24 mouse cellular contexts compared by ENCODE assay signal in genomic region chrX:111640616-111641015, GRCm38 (mm10). TPM values are rescaled to one million over a fixed set of nuclear protein-coding genes. Genes with fewer than 3 reads are reported as not detected.
DNase-seq lines count a peak whose midpoint lies in the region; ATAC-seq and TF ChIP-seq lines count a peak whose summit lies in the region.
"Had no signal": no experiment of that assay in that cellular context is flagged by ENCODE, and none has a peak within 500 bp of the region (broad histone marks: within the 10 kb centered on the region; RNA-seq: fewer than 3 reads in every experiment).

No protein-coding gene starts in this region.

- no peak for TF ChIP-seq CTCF in kidney, adult 2 months (conservative IDR thresholded peaks at IDR 0.05; ENCODE audit: insufficient read depth, insufficient read length, low read depth, low read length)
- no peak for TF ChIP-seq CTCF in liver, adult 2 months (IDR thresholded peaks at IDR 0.05; ENCODE audit: low read depth, low read length)
- no peak for TF ChIP-seq CTCF in liver, postnatal 0 days (IDR thresholded peaks at IDR 0.05; ENCODE audit: low read depth)

- 79% methylated on average over 5 of the region's 5 CpGs for WGBS in kidney, adult 2 months
- WGBS in liver, adult 2 months = 55% methylated on average over 5 of the region's 5 CpGs
- 73% methylated on average over 5 of the region's 5 CpGs for WGBS in liver, postnatal 0 days (ENCODE audit: insufficient replicate concordance)
- 59% methylated on average over 5 of the region's 5 CpGs for WGBS in liver, embryonic 16.5 days (ENCODE audit: insufficient replicate concordance)

- no peak for TF ChIP-seq EP300 in liver, postnatal 0 days (IDR thresholded peaks at IDR 0.05; ENCODE audit: low read depth)

- no peak overlapping the region for H3K4me3 ChIP-seq in kidney, adult 2 months (ENCODE audit: insufficient read depth, low read depth, low read length)
- no peak overlapping the region for H3K4me3 ChIP-seq in liver, adult 2 months (ENCODE audit: insufficient read depth, low read depth, low read length)
- H3K4me3 ChIP-seq in liver, postnatal 0 days (ENCODE audit: low read depth, low read length) = no peak overlapping the region
- no peak overlapping the region for H3K4me3 ChIP-seq in liver, embryonic 16.5 days (ENCODE audit: low read depth, low read length)
- H3K4me3 ChIP-seq: embryonic facial prominence, embryonic 10.5 days; embryonic facial prominence, embryonic 12.5 days; forebrain, embryonic 13.5 days; forebrain, embryonic 15.5 days had no signal

- no peak overlapping the region for H3K27ac ChIP-seq in kidney, adult 2 months (ENCODE audit: insufficient read depth, low read depth, low read length)
- H3K27ac ChIP-seq in liver, adult 2 months (replicated peaks; ENCODE audit: insufficient read depth, low read depth, low read length) = no peak overlapping the region; the same call in 1 of the 2 replicates
- H3K27ac ChIP-seq in liver, postnatal 0 days (ENCODE audit: low read depth) = no peak overlapping the region
- no peak overlapping the region for H3K27ac ChIP-seq in liver, embryonic 16.5 days (ENCODE audit: low read length)
- H3K27ac ChIP-seq: embryonic facial prominence, embryonic 10.5 days; embryonic facial prominence, embryonic 12.5 days; forebrain, embryonic 13.5 days; forebrain, embryonic 15.5 days had no signal

- no peaks in the 10 kb centered on the region for H3K4me1 ChIP-seq in kidney, adult 2 months (ENCODE audit: control insufficient read depth, insufficient read depth, low read length)
- no peaks in the 10 kb centered on the region; the same call in 1 of the 2 replicates for H3K4me1 ChIP-seq in liver, adult 2 months (ENCODE audit: control insufficient read depth, insufficient read depth, low read length)
- no peaks in the 10 kb centered on the region for H3K4me1 ChIP-seq in liver, postnatal 0 days (ENCODE audit: insufficient read depth)
- H3K4me1 ChIP-seq in liver, embryonic 16.5 days (ENCODE audit: control insufficient read depth, low read depth, low read length) = no peaks in the 10 kb centered on the region
- H3K4me1 ChIP-seq: embryonic facial prominence, embryonic 10.5 days; embryonic facial prominence, embryonic 12.5 days; forebrain, embryonic 13.5 days; forebrain, embryonic 15.5 days had no signal

- H3K27me3 ChIP-seq in kidney, adult 2 months (replicated peaks; ENCODE audit: control insufficient read depth, insufficient read depth, low read length) = no peaks in the 10 kb centered on the region
- H3K27me3 ChIP-seq in liver, adult 2 months (ENCODE audit: control insufficient read depth, insufficient read depth, low read length) = no peaks in the 10 kb centered on the region
- no peaks in the 10 kb centered on the region for H3K27me3 ChIP-seq in liver, postnatal 0 days (ENCODE audit: insufficient read depth, low read length)
- H3K27me3 ChIP-seq in liver, embryonic 16.5 days (ENCODE audit: control insufficient read depth, insufficient read depth, low read depth, low read length) = no peaks in the 10 kb centered on the region
- H3K27me3 ChIP-seq: CH12.LX; embryonic facial prominence, embryonic 12.5 days; forebrain, embryonic 13.5 days; forebrain, embryonic 15.5 days had no signal

- H3K9ac ChIP-seq in liver, adult 2 months (ENCODE audit: low read depth, low read length) = no peak overlapping the region
- no peak overlapping the region for H3K9ac ChIP-seq in liver, postnatal 0 days (replicated peaks)
- H3K9ac ChIP-seq in liver, embryonic 16.5 days (ENCODE audit: low read depth, low read length) = no peak overlapping the region
- H3K9ac ChIP-seq: embryonic facial prominence, embryonic 12.5 days; forebrain, embryonic 13.5 days; forebrain, embryonic 15.5 days had no signal

- H3K79me2 ChIP-seq in liver, adult 2 months (ENCODE audit: control insufficient read depth, insufficient read depth, low read length) = no peaks in the 10 kb centered on the region

- no peak for ATAC-seq in liver, postnatal 0 days
- ATAC-seq in liver, embryonic 16.5 days (ENCODE audit: low read depth) = peak; percentile 58
- ATAC-seq: activated CD4-positive, CD25-positive, alpha-beta regulatory T cell, adult 4 months; CD4-positive, CD25-positive, alpha-beta regulatory T cell, adult 4 months; forebrain, embryonic 13.5 days; forebrain, embryonic 15.5 days; Patski had no signal

- peak; percentile 18 for DNase-seq in kidney, adult 2 months
- DNase-seq in kidney, postnatal 4 days = no peak
- peak; percentile 72 for DNase-seq in liver, adult 2 months (ENCODE audit: extremely low read depth, low read depth, low spot score)
- DNase-seq in liver, postnatal 0 days = no peak
- no peak for DNase-seq in liver
- DNase-seq: adrenal gland, adult 8-10 months; adrenal gland, postnatal 14 days; adrenal gland, postnatal 36 days; B cell, adult 2 months; cerebellum, adult 11-12 months; cerebellum, adult 2 months; cerebellum, adult 9-10 months; cerebellum, postnatal 10 days; cerebellum, postnatal 25 days had no signal

- TF ChIP-seq POLR2A in kidney, adult 2 months (IDR thresholded peaks at IDR 0.05; ENCODE audit: low read depth, low read length) = no peak
- TF ChIP-seq POLR2A in liver, adult 2 months (IDR thresholded peaks at IDR 0.05; ENCODE audit: extremely low read depth, insufficient read depth, low read length) = no peak

- no peaks in the 10 kb centered on the region for H3K9me3 ChIP-seq in liver, postnatal 0 days (ENCODE audit: low read length)
- no peaks in the 10 kb centered on the region for H3K9me3 ChIP-seq in liver, embryonic 16.5 days (replicated peaks; ENCODE audit: control insufficient read depth, low read length)
- H3K9me3 ChIP-seq: embryonic facial prominence, embryonic 10.5 days; embryonic facial prominence, embryonic 12.5 days; forebrain, embryonic 13.5 days; forebrain, embryonic 15.5 days; G1E had no signal

- no peak overlapping the region for H3K4me2 ChIP-seq in liver, postnatal 0 days (ENCODE audit: low read depth, low read length)
- no peak overlapping the region for H3K4me2 ChIP-seq in liver, embryonic 16.5 days (ENCODE audit: low read depth, low read length)
- H3K4me2 ChIP-seq: embryonic facial prominence, embryonic 12.5 days; forebrain, embryonic 13.5 days; forebrain, embryonic 15.5 days had no signal

- H3K36me3 ChIP-seq in kidney, adult 2 months (ENCODE audit: control insufficient read depth, insufficient read depth, low read length) = no peaks in the 10 kb centered on the region
- no peaks in the 10 kb centered on the region for H3K36me3 ChIP-seq in liver, adult 2 months (ENCODE audit: control insufficient read depth, insufficient read depth, low read length)
- no peaks in the 10 kb centered on the region for H3K36me3 ChIP-seq in liver, postnatal 0 days (replicated peaks; ENCODE audit: insufficient read depth, low read length)
- no peaks in the 10 kb centered on the region for H3K36me3 ChIP-seq in liver, embryonic 16.5 days (ENCODE audit: control insufficient read depth, insufficient read depth)
- H3K36me3 ChIP-seq: embryonic facial prominence, embryonic 10.5 days; embryonic facial prominence, embryonic 12.5 days; forebrain, embryonic 15.5 days; G1E had no signal

RNA-seq across cellular contexts. Expression of gene Hdx, which starts 56.3 kb away (rescaled TPM):
- 0.08 and 0.09 TPM in 2 replicates for polyA plus RNA-seq in kidney, adult 2 months (2012; rRNA removed)
- 0.09 and 0.20 TPM in 2 replicates for total RNA-seq in liver, adult 2 months (2014; rRNA removed)
- 0.01 TPM in 2 replicates for polyA plus RNA-seq in liver, adult 2 months (2012; rRNA removed)
- polyA plus RNA-seq in liver, postnatal 0 days (2015; fragmentation: Nextera tagmentation; extraction: Ambion mirVana) = 0.05 TPM in 2 replicates
- 0.02 and 0.04 TPM in 2 replicates for polyA plus RNA-seq in liver, embryonic 16.5 days (2015; fragmentation: Nextera tagmentation; extraction: Ambion mirVana)
- total RNA-seq: CH12.LX had no signal
- polyA plus RNA-seq: activated CD4-positive, CD25-positive, alpha-beta regulatory T cell, adult 4 months; G1E; Patski had no signal

Comparison
In these comparisons a context has a peak if more than half of its experiments do, and no peak if none do; other contexts are left out.
1. DNase-seq: peak in kidney, adult 2 months (single experiment) and liver, adult 2 months (single experiment); none in kidney, postnatal 4 days (0 of 2), liver, postnatal 0 days (single experiment) and liver (single experiment).